Mouse (Mus musculus) hindbrain, embryonic 12.5 days (tissue): ENCODE data around the gene Dbp. TPM values are rescaled to one million over a fixed set of nuclear protein-coding genes. Genes with fewer than 3 reads are reported as not detected.
A peak's percentile ranks its signal among the peaks of the same experiment; 100 is the strongest.

ENCODE experiments used
- ATAC-seq: fragments of 200-750 bp; cut with Nextera tagmentation; 2 replicates; pipeline ENCODE4 v1.8.0; 2017; ENCODE audit warnings: moderate TSS enrichment; ENCODE audit not compliant: low FRiP score
- H3K27ac ChIP-seq: fragments of 300-500 bp; sonication (generic); 2 replicates; pipeline ENCODE4 v1.5.1; 2016; ENCODE audit warnings: mild to moderate bottlenecking
- H3K27me3 ChIP-seq: fragments of 300-500 bp; sonication (generic); 2 replicates; pipeline ENCODE4 v1.6.1; 2016; ENCODE audit warnings: mild to moderate bottlenecking
- H3K36me3 ChIP-seq: fragments of 300-500 bp; sonication (generic); 2 replicates; pipeline ENCODE4 v1.6.1; 2016; ENCODE audit warnings: mild to moderate bottlenecking
- H3K4me1 ChIP-seq: fragments of 300-500 bp; sonication (generic); 2 replicates; pipeline ENCODE4 v1.6.1; 2016
- H3K4me2 ChIP-seq: fragments of 300-500 bp; sonication (generic); replicated peaks from 2 replicates; pipeline ENCODE4 v1.6.1; 2016; ENCODE audit warnings: mild to moderate bottlenecking
- H3K4me3 ChIP-seq: fragments of 300-500 bp; sonication (generic); 2 replicates; pipeline ENCODE4 v1.5.1; 2016; ENCODE audit warnings: mild to moderate bottlenecking
- H3K9ac ChIP-seq: fragments of 300-500 bp; sonication (generic); 2 replicates; pipeline ENCODE4 v1.6.1; 2016; ENCODE audit warnings: mild to moderate bottlenecking, moderate library complexity
- H3K9me3 ChIP-seq: fragments of 300-500 bp; sonication (generic); replicated peaks from 2 replicates; pipeline ENCODE4 v1.6.1; 2016; ENCODE audit warnings: mild to moderate bottlenecking
- WGBS: fragments of 180-500 bp; shearing (Covaris S2); methylation state at CpG from one replicate; pipeline ENCODE4 v1.1.7; 2016; 5-methylcytosine and 5-hydroxymethylcytosine counted together
- polyA plus RNA-seq: library from polyadenylated mRNA; unstranded; fragments of >200 nt; fragmentation: Nextera tagmentation; extraction: Ambion mirVana; gene quantifications from 2 replicates; pipeline ENCODE4 v1.2.1, GENCODE M21; 2016

Gene Dbp
- polyA plus RNA-seq, 1 experiment from 2014 or later, result 5.3 TPM

DNA sequence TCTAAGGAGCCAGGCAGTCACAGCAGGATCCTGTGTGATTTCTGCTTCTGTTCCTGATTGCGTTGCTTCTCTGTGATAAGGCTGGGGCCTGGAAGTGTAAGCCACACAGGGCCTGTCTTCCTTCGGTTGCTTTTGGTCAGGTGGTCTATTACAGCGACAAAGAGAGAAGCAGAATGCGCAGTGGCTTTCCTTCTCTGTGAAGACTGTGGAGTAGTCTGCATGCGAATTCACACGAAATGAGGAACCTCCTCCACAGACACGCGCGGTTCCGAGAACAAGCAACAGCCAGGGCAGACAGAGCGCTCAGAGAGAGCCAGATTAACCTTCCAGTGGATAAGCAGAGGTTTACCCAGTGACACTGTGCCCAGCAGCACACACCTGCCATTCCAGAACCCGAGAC is 36.4 kb downstream of the Dbp start:
- H3K27ac ChIP-seq, result no peak overlapping the region
- 87% methylated on average over 12 of the region's 12 CpGs for WGBS
- no peak overlapping the region for H3K4me2 ChIP-seq
- H3K4me3 ChIP-seq, result no peak overlapping the region
- H3K9me3 ChIP-seq, result no peaks in the 10 kb centered on the region
- no peaks in the 10 kb centered on the region for H3K36me3 ChIP-seq
- no peaks in the 10 kb centered on the region for H3K4me1 ChIP-seq
- H3K9ac ChIP-seq, result no peak overlapping the region
- peaks cover 15% of the 10 kb centered on the region; the same call in 1 of the 2 replicates for H3K27me3 ChIP-seq
- no peak for ATAC-seq

GRCm38 (mm10) chr7:45741777-45742176 is 36.9 kb downstream of the Dbp start:
- no peak for ATAC-seq
- Histone ChIP-seq H3K9me3 (no peaks in the 10 kb centered on the region), H3K9ac (no peak overlapping the region), H3K4me3 (peak overlapping the region; percentile 5; the same call in 1 of the 2 replicates), H3K4me2 (peak overlapping the region; percentile 19; the same call in 1 of the 2 replicates), H3K27ac (no peak overlapping the region), H3K27me3 (peaks cover 15% of the 10 kb centered on the region; the same call in 1 of the 2 replicates), H3K4me1 (no peaks in the 10 kb centered on the region), H3K36me3 (no peaks in the 10 kb centered on the region)
- WGBS, result 39% methylated on average over 11 of the region's 11 CpGs

GRCm38 (mm10) chr7:45742338-45742737 is 37.5 kb downstream of the Dbp start:
- H3K36me3 ChIP-seq, result no peaks in the 10 kb centered on the region
- 45% methylated on average over 19 of the region's 19 CpGs for WGBS
- no peaks in the 10 kb centered on the region for H3K9me3 ChIP-seq

GRCm38 (mm10) chr7:45744387-45744786 is 39.5 kb downstream of the Dbp start:
- Histone ChIP-seq H3K27ac (no peak overlapping the region), H3K27me3 (peaks cover 15% of the 10 kb centered on the region; the same call in 1 of the 2 replicates), H3K9me3 (no peaks in the 10 kb centered on the region), H3K4me2 (no peak overlapping the region), H3K4me3 (no peak overlapping the region), H3K9ac (no peak overlapping the region), H3K4me1 (peaks cover 5% of the 10 kb centered on the region), H3K36me3 (no peaks in the 10 kb centered on the region)
- WGBS, result 51% methylated on average over 2 of the region's 2 CpGs
- ATAC-seq, result no peak

More at GRCm38 (mm10) chr7:45742338-45742737, 37.5 kb downstream of the Dbp start:
- H3K4me1 ChIP-seq, result no peaks in the 10 kb centered on the region
- peak overlapping the region; percentile 19; the same call in 1 of the 2 replicates for H3K4me2 ChIP-seq
- no peak for ATAC-seq
- 0 out of 2 replicates have a peak overlapping the region, but pooled peaks have one; percentile 8 for H3K9ac ChIP-seq
- 0 out of 2 replicates have a peak overlapping the region, but pooled peaks have one; percentile 5 for H3K4me3 ChIP-seq
- H3K27me3 ChIP-seq, result peaks cover 15% of the 10 kb centered on the region; the same call in 1 of the 2 replicates
- H3K27ac ChIP-seq, result no peak overlapping the region

- 68% methylated on average over 6 of the region's 6 CpGs for WGBS
- H3K27me3 ChIP-seq, result peaks cover 6% of the 10 kb centered on the region; the same call in 1 of the 2 replicates
- H3K27ac ChIP-seq, result no peak overlapping the region
- H3K4me3 ChIP-seq, result no peak overlapping the region
- no peak for ATAC-seq
- no peaks in the 10 kb centered on the region for H3K36me3 ChIP-seq
- no peak overlapping the region for H3K9ac ChIP-seq
- H3K9me3 ChIP-seq, result no peaks in the 10 kb centered on the region
- H3K4me2 ChIP-seq, result no peak overlapping the region
- H3K4me1 ChIP-seq, result peaks cover 10% of the 10 kb centered on the region
These were observed 41.6 kb downstream of the Dbp start for GRCm38 (mm10) chr7:45746518-45746917.

GRCm38 (mm10) chr7:45747450-45747849 is 42.6 kb downstream of the Dbp start:
- H3K4me2 ChIP-seq, result no peak overlapping the region
- 84% methylated on average over 5 of the region's 5 CpGs for WGBS
- H3K9ac ChIP-seq, result no peak overlapping the region
- H3K4me3 ChIP-seq, result no peak overlapping the region
- ATAC-seq, result no peak
- 0 out of 2 replicates have a peak, but pooled peaks cover under 1% of the 10 kb centered on the region for H3K27me3 ChIP-seq
- peaks cover 10% of the 10 kb centered on the region for H3K4me1 ChIP-seq
- no peaks in the 10 kb centered on the region for H3K36me3 ChIP-seq
- H3K27ac ChIP-seq, result no peak overlapping the region
- no peaks in the 10 kb centered on the region for H3K9me3 ChIP-seq

DNA sequence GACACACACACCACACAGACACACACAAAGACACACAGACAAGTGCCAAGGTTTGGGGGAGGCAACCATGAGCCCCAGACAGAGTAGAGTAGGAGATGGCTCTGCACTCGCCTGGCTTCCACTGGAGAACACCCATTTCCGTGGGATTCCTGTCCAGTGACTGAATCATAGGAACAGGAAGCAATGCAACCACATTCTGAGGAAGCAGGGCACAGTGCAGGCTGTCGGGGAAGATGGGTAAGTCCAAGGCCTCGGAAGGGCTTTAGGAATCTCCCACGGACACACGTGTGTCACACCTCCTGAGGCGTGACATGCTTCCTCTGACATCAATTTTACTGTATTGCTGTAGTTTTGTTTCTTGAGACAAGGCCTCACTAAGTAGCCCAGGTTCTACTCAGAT is 43.2 kb downstream of the Dbp start:
- Histone ChIP-seq H3K9ac (no peak overlapping the region; the same call in 1 of the 2 replicates), H3K4me1 (peaks cover 10% of the 10 kb centered on the region), H3K36me3 (no peaks in the 10 kb centered on the region), H3K4me2 (no peak overlapping the region), H3K4me3 (no peak overlapping the region), H3K9me3 (no peaks in the 10 kb centered on the region), H3K27me3 (no peaks in the 10 kb centered on the region), H3K27ac (no peak overlapping the region)
- ATAC-seq, result no peak
- WGBS, result 80% methylated on average over 7 of the region's 7 CpGs

GRCm38 (mm10) chr7:45749401-45749800 is 44.5 kb downstream of the Dbp start:
- Histone ChIP-seq H3K9ac (0 out of 2 replicates have a peak overlapping the region, but pooled peaks have one; percentile 24), H3K9me3 (no peaks in the 10 kb centered on the region), H3K36me3 (no peaks in the 10 kb centered on the region), H3K27ac (no peak overlapping the region), H3K4me1 (peaks cover 10% of the 10 kb centered on the region), H3K27me3 (no peaks in the 10 kb centered on the region), H3K4me3 (no peak overlapping the region), H3K4me2 (no peak overlapping the region)
- 56% methylated on average over 9 of the region's 10 CpGs for WGBS
- no peak for ATAC-seq

DNA sequence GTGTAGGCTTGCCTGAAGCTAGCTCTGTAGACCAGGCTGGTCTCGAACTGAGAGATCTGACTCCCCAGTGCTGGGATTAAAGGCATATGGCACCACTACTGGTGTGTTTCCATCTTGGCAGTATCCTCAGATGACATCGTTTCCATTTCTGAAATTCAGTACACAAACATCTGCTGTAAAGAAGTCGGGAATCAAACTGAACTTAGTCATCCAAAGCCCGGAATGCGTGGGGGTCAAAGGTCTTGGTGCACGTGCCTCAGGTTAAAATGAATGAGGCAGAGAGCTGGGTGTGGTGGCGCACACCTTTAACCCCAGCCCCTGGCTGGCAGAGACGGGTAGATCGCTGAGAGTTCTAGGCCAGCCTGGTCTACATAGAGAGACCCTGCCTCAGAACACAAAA is 45.3 kb downstream of the Dbp start:
- Histone ChIP-seq H3K4me1 (peaks cover 10% of the 10 kb centered on the region), H3K9ac (no peak overlapping the region), H3K27me3 (no peaks in the 10 kb centered on the region), H3K4me2 (no peak overlapping the region), H3K36me3 (no peaks in the 10 kb centered on the region), H3K27ac (no peak overlapping the region), H3K9me3 (no peaks in the 10 kb centered on the region), H3K4me3 (no peak overlapping the region)
- 82% methylated on average over 9 of the region's 9 CpGs for WGBS
- ATAC-seq, result no peak

DNA sequence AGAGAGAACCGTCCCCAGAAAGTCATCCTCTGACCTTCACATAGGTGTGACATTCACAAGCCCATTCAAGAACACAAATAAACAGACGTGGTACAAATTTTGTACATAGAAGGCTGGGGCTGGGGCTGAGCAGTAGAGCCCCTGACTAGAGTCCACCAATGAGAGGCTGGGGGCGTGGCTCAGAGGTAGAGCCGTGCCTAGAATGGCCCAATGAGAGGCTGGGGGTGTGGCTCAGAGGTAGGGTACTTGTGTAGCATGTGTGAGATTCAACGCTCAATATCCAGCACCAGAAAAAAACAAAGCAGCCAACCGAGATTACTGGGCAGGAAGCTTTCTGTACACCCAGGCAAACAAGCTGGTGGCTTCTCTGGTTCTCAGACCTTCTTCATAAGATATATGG is 50.8 kb downstream of the Dbp start:
- Histone ChIP-seq H3K36me3 (no peaks in the 10 kb centered on the region), H3K9me3 (no peaks in the 10 kb centered on the region), H3K9ac (no peak overlapping the region), H3K4me3 (no peak overlapping the region), H3K27ac (no peak overlapping the region), H3K4me2 (no peak overlapping the region), H3K4me1 (peaks cover 3% of the 10 kb centered on the region; the same call in 1 of the 2 replicates), H3K27me3 (peaks cover 34% of the 10 kb centered on the region)
- WGBS, result 58% methylated on average over 6 of the region's 6 CpGs
- no peak for ATAC-seq

DNA sequence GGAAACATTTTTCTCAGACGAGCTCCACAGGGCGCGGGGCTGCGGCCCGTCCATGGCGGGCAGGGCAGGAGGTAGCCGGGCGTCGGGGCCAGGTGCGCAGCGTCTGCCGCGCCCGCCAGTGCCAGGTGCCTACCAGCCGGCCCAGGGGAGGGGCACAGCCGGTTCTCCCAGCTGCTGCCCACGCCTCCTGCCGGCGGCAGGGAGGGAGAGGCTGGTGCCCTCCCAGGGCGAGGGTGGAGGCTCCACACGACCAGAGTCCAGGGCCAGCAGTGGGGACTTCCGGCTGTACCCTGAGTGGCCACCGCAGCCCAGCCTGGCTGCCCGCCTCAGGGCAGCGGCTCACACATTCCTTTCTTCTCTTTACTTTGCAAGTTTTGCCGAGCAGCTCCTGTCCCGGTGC is 54.5 kb downstream of the Dbp start:
- no peak overlapping the region for H3K27ac ChIP-seq
- peaks cover 3% of the 10 kb centered on the region; the same call in 1 of the 2 replicates for H3K4me1 ChIP-seq
- H3K27me3 ChIP-seq, result peaks cover 34% of the 10 kb centered on the region
- H3K9me3 ChIP-seq, result no peaks in the 10 kb centered on the region
- H3K9ac ChIP-seq, result peak overlapping the region; percentile 2; the same call in 1 of the 2 replicates
- 8% methylated on average over 27 of the region's 27 CpGs for WGBS
- peak overlapping the region; percentile 6; the same call in 1 of the 2 replicates for H3K4me3 ChIP-seq
- peak overlapping the region; percentile 40 for H3K4me2 ChIP-seq
- ATAC-seq, result 0 out of 2 replicates have a peak, but pooled peaks have one; percentile 54
- H3K36me3 ChIP-seq, result no peaks in the 10 kb centered on the region
